Mouse (Mus musculus) T-cell, adult 66 days (primary cell): ENCODE results near the gene Prpf3. TPM values are rescaled to one million over a fixed set of nuclear protein-coding genes. Genes with fewer than 3 reads are reported as not detected.

Experiments used
- total RNA-seq, 2 experiments: library from RNA; stranded (reverse); gene quantifications; 3 replicates in 1 of 2; 4 replicates in 1 of 2; pipeline ENCODE4 v1.2.4; 2023

The Prpf3 gene
- 10 to 100 TPM; 82.0 to 90.5 TPM for total RNA-seq

DNA sequence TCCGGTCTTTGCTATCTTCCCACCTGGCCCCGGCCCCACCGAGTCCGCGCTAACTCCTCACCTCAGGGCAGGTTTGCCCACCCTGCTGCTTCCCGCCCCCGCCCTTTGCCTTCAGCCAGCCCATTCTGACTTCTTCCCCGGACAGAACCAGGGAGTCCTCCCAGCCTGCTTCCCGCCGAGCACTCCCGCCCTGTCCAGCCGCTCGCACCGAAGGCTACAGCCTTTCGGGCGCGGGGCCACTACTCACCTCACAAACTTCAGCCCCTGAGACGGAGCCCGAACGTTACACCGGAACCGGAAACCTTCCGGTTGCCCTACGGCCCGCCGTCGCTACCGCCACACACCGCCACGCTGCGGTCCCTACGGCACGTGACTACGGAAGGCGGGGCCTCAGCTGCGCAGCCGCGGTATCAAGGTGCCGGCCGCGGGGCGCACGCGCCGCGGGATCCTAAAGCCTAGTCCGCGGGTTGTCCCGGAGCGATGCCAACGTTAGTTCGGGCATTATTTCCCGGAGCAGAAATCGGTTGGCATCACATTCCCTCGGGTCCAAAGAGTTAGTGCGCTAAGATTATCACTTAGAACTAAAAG lies at the start of gene Prpf3:
Prpf3 (minus strand) TSS at position 384 of the 588 bp plus-strand sequence.

DNA sequence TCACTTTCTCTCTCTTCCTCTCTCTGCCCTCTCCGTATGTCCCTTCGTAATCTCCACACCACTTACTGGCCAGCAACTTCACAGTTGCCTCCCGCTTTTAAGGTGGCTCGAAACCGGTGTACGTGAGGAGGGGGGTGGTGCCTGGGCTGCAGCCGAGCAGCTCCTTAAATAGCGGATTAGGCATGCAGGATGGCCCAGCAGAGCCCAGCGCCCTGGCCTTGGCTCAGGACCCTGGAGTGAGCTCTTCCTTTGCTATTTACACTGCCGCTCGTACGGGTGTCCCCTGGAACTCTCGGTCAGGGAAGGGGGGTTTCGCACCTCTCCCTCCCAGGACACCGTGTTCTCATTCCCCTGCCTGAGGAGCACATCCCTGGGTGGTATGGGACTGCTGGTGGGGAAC lies 48.9 kb upstream of the Prpf3 start, which contains the start of gene Car14:
Car14 (minus strand) TSS at position 124 of the 400 bp plus-strand sequence.

DNA sequence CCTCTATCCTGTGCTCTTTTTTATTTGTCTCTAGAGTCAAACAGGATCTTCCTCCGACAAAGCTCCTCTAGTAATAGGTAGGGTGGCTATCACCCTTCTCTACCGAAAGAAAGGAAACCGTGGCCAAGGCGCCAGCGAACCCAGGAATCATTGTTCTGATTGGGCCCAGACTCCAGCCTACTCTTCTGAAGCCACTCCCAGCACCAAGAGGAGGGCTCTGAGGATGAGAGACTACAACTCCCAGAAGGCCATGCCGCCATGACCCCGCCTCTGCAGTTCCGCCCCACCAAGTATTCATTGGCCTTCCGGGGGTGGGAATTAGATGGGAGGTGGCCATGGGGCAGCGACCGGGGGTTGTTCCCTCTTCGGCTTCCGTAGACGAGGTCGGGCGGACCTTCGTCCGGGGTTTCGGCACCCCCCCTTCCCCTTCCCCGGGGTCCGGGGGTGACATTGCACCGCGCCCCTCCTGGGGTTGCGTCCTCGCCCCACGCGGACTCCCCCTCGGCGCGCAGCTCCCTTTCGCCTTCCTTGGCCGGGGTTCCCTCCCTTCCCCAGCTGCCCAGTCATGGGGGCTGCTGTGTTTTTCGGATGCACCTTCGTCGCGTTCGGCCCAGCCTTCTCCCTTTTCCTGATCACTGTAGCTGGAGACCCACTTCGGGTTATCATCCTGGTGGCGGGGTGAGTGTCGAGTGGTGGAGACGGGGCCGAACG lies 38.1 kb upstream of the Prpf3 start, which contains the start of gene Aph1a:
Aph1a (plus strand) TSS at position 364 of the 711 bp plus-strand sequence.

DNA sequence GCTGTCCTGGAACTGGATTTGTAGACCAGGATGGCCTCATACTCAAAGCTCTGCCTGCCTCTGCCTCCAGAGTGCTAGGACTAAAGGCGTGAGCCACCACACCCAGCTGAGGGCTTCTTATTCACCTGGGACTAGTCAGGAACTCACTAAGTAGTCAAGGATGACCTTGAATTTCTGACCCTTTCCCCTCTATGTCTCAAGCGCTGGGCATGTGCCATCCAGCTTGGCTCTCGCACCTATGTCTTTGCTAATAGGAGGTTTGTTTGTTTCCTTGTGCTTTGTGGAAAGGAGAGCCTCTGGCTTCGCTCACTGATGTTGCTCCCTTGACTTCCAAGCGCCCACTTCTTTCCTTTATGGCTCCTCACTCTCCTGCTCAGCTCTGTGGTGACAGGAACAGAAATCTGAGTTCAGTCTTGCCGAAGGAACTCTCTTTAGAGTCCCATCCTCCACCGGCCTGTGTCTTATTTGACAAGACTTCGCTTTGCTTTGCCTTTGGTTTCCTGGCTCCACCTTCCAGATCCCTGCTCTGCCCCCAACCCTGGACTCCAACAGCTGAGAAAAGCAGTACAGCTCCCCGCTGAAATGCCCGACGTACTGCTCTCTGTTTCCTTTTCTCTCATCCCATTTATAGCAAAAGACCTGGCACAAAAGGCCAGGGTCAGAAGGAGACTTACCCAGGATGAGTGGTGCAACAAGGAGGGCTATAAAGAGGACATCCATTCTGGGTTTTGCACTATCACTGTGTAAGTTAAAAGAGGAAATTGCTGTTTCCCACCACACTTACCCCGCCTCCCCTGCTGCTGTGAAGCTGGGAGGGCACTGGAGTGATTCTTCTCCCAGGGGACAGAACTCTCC lies 35.8 kb upstream of the Prpf3 start, which contains the start of gene BC028528:
BC028528 (minus strand) TSS at position 795 of the 855 bp plus-strand sequence.

DNA sequence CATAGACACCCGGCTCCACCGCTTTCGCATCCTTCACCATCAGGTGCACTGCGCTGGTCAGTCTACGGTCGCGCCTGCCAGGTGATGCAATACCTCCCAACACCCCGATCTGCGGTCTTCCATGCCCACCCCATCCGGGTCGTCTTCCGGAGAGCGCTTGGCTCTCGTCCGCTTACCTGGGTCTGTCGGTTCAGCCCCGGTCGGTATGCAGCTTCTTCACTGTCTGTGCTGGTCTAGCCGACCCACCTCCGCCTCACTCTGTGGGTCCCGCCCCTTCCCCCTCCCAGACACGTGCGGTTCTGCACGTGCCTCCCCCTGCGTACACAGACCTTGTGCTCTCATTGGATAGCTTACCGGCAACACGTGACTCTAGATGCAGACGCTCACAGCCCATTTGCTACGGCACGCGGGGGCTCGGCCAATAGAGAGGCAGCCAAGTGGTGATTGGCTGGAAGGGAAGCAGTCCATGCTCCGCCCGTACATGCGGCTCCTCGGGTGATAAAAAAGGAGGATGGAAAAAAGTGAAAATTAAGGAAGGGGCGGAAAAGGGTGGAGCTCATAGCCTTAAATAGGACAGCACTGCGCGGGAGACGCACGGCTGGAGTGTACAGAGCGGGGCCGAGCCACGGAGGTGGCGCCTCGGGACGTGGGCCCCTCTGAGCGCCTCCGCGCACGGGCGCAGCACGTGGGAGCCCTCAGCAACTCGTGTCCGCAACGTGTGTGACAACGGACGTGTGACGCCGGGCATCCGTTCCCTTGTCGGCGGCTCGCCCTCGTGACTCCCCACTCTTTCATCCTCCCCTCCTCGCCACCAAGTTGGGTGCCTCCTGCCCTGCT lies 26.5 kb upstream of the Prpf3 start, which contains the start of gene Ciart:
Ciart (minus strand) TSS at position 273 of the 837 bp plus-strand sequence.

DNA sequence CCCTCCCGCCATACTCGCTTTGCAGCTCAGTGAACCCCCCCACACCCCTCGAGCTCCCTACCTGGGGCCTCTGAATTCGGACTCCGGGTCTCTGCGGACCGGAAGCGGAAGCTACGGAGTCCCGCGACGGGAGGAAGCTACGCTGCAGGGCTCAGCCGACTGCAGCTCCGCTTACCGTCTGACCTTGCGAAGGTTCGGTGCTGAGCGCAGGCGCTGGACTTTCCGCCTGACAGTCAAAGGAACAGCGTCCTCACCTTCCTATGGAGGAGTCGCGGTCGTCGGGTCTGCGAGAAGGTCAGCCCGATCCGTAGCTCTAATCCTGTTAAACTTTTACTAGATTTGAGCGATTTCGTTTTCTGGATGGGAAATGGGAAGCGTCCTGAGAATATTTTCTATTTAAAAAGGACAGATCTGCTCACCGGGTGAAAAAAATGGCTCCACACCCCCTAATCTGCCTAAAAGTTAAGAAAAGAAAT lies 15.7 kb upstream of the Prpf3 start, which contains the start of gene Mrps21:
Mrps21 (minus strand) TSS at position 128 of the 476 bp plus-strand sequence.

DNA sequence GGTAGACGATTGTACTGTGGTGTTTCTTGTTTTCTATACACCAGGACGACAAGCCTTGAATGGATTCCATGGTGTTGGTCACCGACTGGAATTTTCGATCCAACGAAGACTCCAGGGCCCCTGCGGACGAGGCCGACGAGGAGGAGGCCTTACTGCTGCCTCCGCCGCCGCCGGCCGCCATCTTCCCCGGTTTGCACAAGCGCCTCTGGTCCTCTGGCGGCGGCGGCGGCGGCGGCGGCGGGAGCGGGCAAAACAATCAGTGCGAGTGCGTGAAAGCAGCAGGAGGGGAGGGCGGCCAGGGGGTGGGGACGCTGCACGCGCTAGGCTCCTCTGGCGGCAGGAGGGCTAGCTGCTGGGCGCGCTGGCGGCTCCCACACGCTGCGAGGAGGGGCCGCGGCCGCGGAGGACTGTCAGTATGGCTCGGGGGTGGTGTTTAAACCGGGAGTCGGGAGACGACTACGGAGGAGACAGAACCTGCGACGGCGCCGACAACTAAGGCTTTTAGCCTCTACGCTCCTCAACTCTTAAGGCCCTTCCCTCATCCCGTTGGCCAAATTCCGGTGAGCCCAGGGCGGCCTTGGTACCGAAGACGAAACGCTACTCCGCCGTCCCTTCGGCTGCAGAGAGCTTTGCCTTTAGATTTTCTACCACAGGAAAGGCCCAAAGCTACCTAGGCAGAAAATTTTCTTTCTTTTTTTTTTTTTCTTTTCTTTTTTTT lies 37.0 kb downstream of the Prpf3 start, which contains the start of gene Rprd2:
Rprd2 (minus strand) TSS at position 293 of the 718 bp plus-strand sequence.

Other genes starting within 250 kb of the Prpf3 start
- 10 to 100 TPM; 98.2 to 99.3 TPM for gene Ensa, start 230.9 kb downstream of the Prpf3 start, total RNA-seq
- gene Mcl1, start 197.1 kb downstream of the Prpf3 start, total RNA-seq: 100 to 1,000 TPM; 312 to 327 TPM
- gene Adamtsl4, start 168.0 kb downstream of the Prpf3 start, total RNA-seq: 10 to 100 TPM in 1 of 2 experiments, 1 to 10 TPM in 1; 7.9 to 11.6 TPM
- gene Ecm1, start 116.3 kb downstream of the Prpf3 start, total RNA-seq: 100 to 1,000 TPM in 1 of 2 experiments, 10 to 100 TPM in 1; 98.0 to 103 TPM
- 100 to 1,000 TPM; 128 to 134 TPM for gene Tars2, start 95.7 kb downstream of the Prpf3 start, total RNA-seq
- gene Rprd2, start 37.0 kb downstream of the Prpf3 start, total RNA-seq: 100 to 1,000 TPM; 107 to 116 TPM
- gene Mrps21, start 15.6 kb upstream of the Prpf3 start, total RNA-seq: 100 to 1,000 TPM in 1 of 2 experiments, 10 to 100 TPM in 1; 95.6 to 108 TPM
- gene Ciart, start 26.4 kb upstream of the Prpf3 start, total RNA-seq: 10 to 100 TPM; 12.9 to 18.1 TPM
- under 1 TPM in 1 of 2 experiments, not detected in 1; 0.96 TPM for gene BC028528, start 36.1 kb upstream of the Prpf3 start, total RNA-seq
- 10 to 100 TPM; 49.9 to 71.5 TPM for gene Aph1a, start 38.1 kb upstream of the Prpf3 start, total RNA-seq
- gene Car14, start 48.8 kb upstream of the Prpf3 start, total RNA-seq: not detected
- 100 to 1,000 TPM; 102 to 115 TPM for gene Anp32e, start 73.4 kb upstream of the Prpf3 start, total RNA-seq
- 10 to 100 TPM; 28.1 to 40.0 TPM for gene Plekho1, start 140.1 kb upstream of the Prpf3 start, total RNA-seq
- gene Vps45, start 202.6 kb upstream of the Prpf3 start, total RNA-seq: 10 to 100 TPM in 1 of 2 experiments, 1 to 10 TPM in 1; 9.4 to 19.2 TPM
- gene Otud7b, start 248.6 kb upstream of the Prpf3 start, total RNA-seq: 10 to 100 TPM; 18.1 to 27.4 TPM